Mouse (Mus musculus): ENCODE data around the gene Nxn. TPM values are rescaled to one million over a fixed set of nuclear protein-coding genes. Genes with fewer than 3 reads are reported as not detected.

Gene Nxn
- polyA plus RNA-seq, 1 experiment from 2014 or later = 31.5 TPM

- no peaks in the 10 kb centered on the region for H3K9me3 ChIP-seq (ENCODE audit: low read depth, low read length)
- H3K36me3 ChIP-seq (ENCODE audit: insufficient read depth) = peaks cover 9% of the 10 kb centered on the region; the same call in 1 of the 2 replicates
- whole genome bisulfite sequencing = 70% methylated on average over 6 of the region's 6 CpGs
- no peaks in the 10 kb centered on the region for H3K27me3 ChIP-seq (ENCODE audit: insufficient read depth, low read length)
- no peak overlapping the region for H3K4me2 ChIP-seq
- no peaks in the 10 kb centered on the region for H3K4me1 ChIP-seq (ENCODE audit: insufficient read depth)
- H3K9ac ChIP-seq = no peak overlapping the region
- no peak for TF ChIP-seq CTCF (IDR thresholded peaks at IDR 0.05; ENCODE audit: low read depth)
- ATAC-seq (ENCODE audit: insufficient read depth) (no peak), DNase-seq (no peak)
- no peak overlapping the region for H3K27ac ChIP-seq (ENCODE audit: low read depth)
- no peak overlapping the region for H3K4me3 ChIP-seq (ENCODE audit: low read depth, low read length)
Observed at GRCm38 (mm10) chr11:76429966-76430631, 31.2 kb upstream of the Nxn start.

GRCm38 (mm10) chr11:76429556-76429955 lies 30.6 kb upstream of the Nxn start:
- Histone ChIP-seq H3K27me3 (ENCODE audit: insufficient read depth, low read length) (no peaks in the 10 kb centered on the region), H3K36me3 (ENCODE audit: insufficient read depth) (peaks cover 13% of the 10 kb centered on the region; the same call in 1 of the 2 replicates), H3K4me3 (ENCODE audit: low read depth, low read length) (no peak overlapping the region), H3K27ac (ENCODE audit: low read depth) (no peak overlapping the region), H3K9ac (no peak overlapping the region), H3K4me1 (ENCODE audit: insufficient read depth) (no peaks in the 10 kb centered on the region), H3K9me3 (ENCODE audit: low read depth, low read length) (no peaks in the 10 kb centered on the region), H3K4me2 (no peak overlapping the region)
- 61% methylated on average over 7 of the region's 7 CpGs for WGBS
- no peak for DNase-seq
- no peak for ATAC-seq (ENCODE audit: insufficient read depth)
- no peak for TF ChIP-seq CTCF (IDR thresholded peaks at IDR 0.05; ENCODE audit: low read depth)

- TF ChIP-seq CTCF (IDR thresholded peaks at IDR 0.05; ENCODE audit: low read depth) = no peak; the same call in 1 of the 2 replicates
- no peak for ATAC-seq (ENCODE audit: insufficient read depth)
- no peak overlapping the region for H3K27ac ChIP-seq (ENCODE audit: low read depth)
- no peaks in the 10 kb centered on the region for H3K4me1 ChIP-seq (ENCODE audit: insufficient read depth)
- WGBS = 65% methylated on average over 4 of the region's 4 CpGs
- H3K36me3 ChIP-seq (ENCODE audit: insufficient read depth) = peaks cover 18% of the 10 kb centered on the region; the same call in 1 of the 2 replicates
- H3K4me3 ChIP-seq (ENCODE audit: low read depth, low read length) = no peak overlapping the region
- no peak overlapping the region for H3K9ac ChIP-seq
- no peak for DNase-seq
- no peak overlapping the region for H3K4me2 ChIP-seq
- H3K9me3 ChIP-seq (ENCODE audit: low read depth, low read length) = no peaks in the 10 kb centered on the region
- no peaks in the 10 kb centered on the region for H3K27me3 ChIP-seq (ENCODE audit: insufficient read depth, low read length)
Observed at GRCm38 (mm10) chr11:76429046-76429445, 30.1 kb upstream of the Nxn start.

GRCm38 (mm10) chr11:76427781-76428180 lies 28.8 kb upstream of the Nxn start:
- Histone ChIP-seq H3K9me3 (ENCODE audit: low read depth, low read length) (no peaks in the 10 kb centered on the region), H3K27me3 (ENCODE audit: insufficient read depth, low read length) (no peaks in the 10 kb centered on the region), H3K27ac (ENCODE audit: low read depth) (no peak overlapping the region), H3K4me3 (ENCODE audit: low read depth, low read length) (no peak overlapping the region), H3K4me2 (no peak overlapping the region), H3K9ac (no peak overlapping the region), H3K36me3 (ENCODE audit: insufficient read depth) (peaks cover 25% of the 10 kb centered on the region), H3K4me1 (ENCODE audit: insufficient read depth) (no peaks in the 10 kb centered on the region)
- 78% methylated on average over 3 of the region's 3 CpGs for WGBS
- TF ChIP-seq CTCF (IDR thresholded peaks at IDR 0.05; ENCODE audit: low read depth) = no peak
- ATAC-seq (ENCODE audit: insufficient read depth) (no peak), DNase-seq (no peak)

GRCm38 (mm10) chr11:76425749-76426148 lies 26.8 kb upstream of the Nxn start:
- no peak for TF ChIP-seq CTCF (IDR thresholded peaks at IDR 0.05; ENCODE audit: low read depth)
- H3K27me3 ChIP-seq (ENCODE audit: insufficient read depth, low read length) = no peaks in the 10 kb centered on the region
- DNase-seq (no peak), ATAC-seq (ENCODE audit: insufficient read depth) (no peak)
- no peaks in the 10 kb centered on the region for H3K4me1 ChIP-seq (ENCODE audit: insufficient read depth)
- H3K36me3 ChIP-seq (ENCODE audit: insufficient read depth) = peaks cover 43% of the 10 kb centered on the region
- no peak overlapping the region for H3K4me3 ChIP-seq (ENCODE audit: low read depth, low read length)
- no peak overlapping the region; the same call in 1 of the 2 replicates for H3K27ac ChIP-seq (ENCODE audit: low read depth)
- H3K9ac ChIP-seq = no peak overlapping the region
- no peak overlapping the region for H3K4me2 ChIP-seq
- 56% methylated on average over 6 of the region's 6 CpGs for WGBS
- H3K9me3 ChIP-seq (ENCODE audit: low read depth, low read length) = no peaks in the 10 kb centered on the region

GRCm38 (mm10) chr11:76420896-76421295 lies 22.0 kb upstream of the Nxn start:
- 60% methylated on average over 4 of the region's 4 CpGs for WGBS
- ATAC-seq (ENCODE audit: insufficient read depth) (no peak), DNase-seq (no peak)
- no peak overlapping the region for H3K9ac ChIP-seq
- TF ChIP-seq CTCF (IDR thresholded peaks at IDR 0.05; ENCODE audit: low read depth) = no peak
- no peaks in the 10 kb centered on the region for H3K4me1 ChIP-seq (ENCODE audit: insufficient read depth)
- no peaks in the 10 kb centered on the region for H3K27me3 ChIP-seq (ENCODE audit: insufficient read depth, low read length)
- H3K9me3 ChIP-seq (ENCODE audit: low read depth, low read length) = no peaks in the 10 kb centered on the region
- H3K4me3 ChIP-seq (ENCODE audit: low read depth, low read length) = no peak overlapping the region
- no peak overlapping the region for H3K4me2 ChIP-seq
- no peak overlapping the region for H3K27ac ChIP-seq (ENCODE audit: low read depth)
- H3K36me3 ChIP-seq (ENCODE audit: insufficient read depth) = peaks cover 89% of the 10 kb centered on the region

GRCm38 (mm10) chr11:76419179-76419578 lies 20.2 kb upstream of the Nxn start:
- H3K9me3 ChIP-seq (ENCODE audit: low read depth, low read length) = no peaks in the 10 kb centered on the region
- DNase-seq (no peak), ATAC-seq (ENCODE audit: insufficient read depth) (no peak)
- H3K27me3 ChIP-seq (ENCODE audit: insufficient read depth, low read length) = no peaks in the 10 kb centered on the region
- no peak overlapping the region for H3K9ac ChIP-seq
- no peak overlapping the region for H3K4me2 ChIP-seq
- no peak overlapping the region for H3K27ac ChIP-seq (ENCODE audit: low read depth)
- H3K36me3 ChIP-seq (ENCODE audit: insufficient read depth) = peaks cover 95% of the 10 kb centered on the region
- no peaks in the 10 kb centered on the region for H3K4me1 ChIP-seq (ENCODE audit: insufficient read depth)
- H3K4me3 ChIP-seq (ENCODE audit: low read depth, low read length) = no peak overlapping the region
- WGBS = 64% methylated on average over 4 of the region's 4 CpGs
- TF ChIP-seq CTCF (IDR thresholded peaks at IDR 0.05; ENCODE audit: low read depth) = no peak
